ENCODE assay signal across 8 mouse cellular contexts in genomic region chr1:85736355-85737184, GRCm38 (mm10). TPM values are rescaled to one million over a fixed set of nuclear protein-coding genes. Genes with fewer than 3 reads are reported as not detected.
A peak's percentile ranks its signal among the peaks of the same experiment; 100 is the strongest.
DNase-seq lines count a peak whose midpoint lies in the region; ATAC-seq and TF ChIP-seq lines count a peak whose summit lies in the region.

No protein-coding gene starts in this region.

- no peaks in the 10 kb centered on the region for H3K27me3 ChIP-seq in C2C12 (ENCODE audit: control insufficient read depth, insufficient read depth, insufficient read length)
- no peaks in the 10 kb centered on the region for H3K27me3 ChIP-seq in embryonic facial prominence, embryonic 11.5 days (ENCODE audit: control insufficient read depth, insufficient read depth, low read length)
- no peaks in the 10 kb centered on the region for H3K27me3 ChIP-seq in heart, embryonic 10.5 days (ENCODE audit: insufficient read depth, poor library complexity, severe bottlenecking)
- no peaks in the 10 kb centered on the region for H3K27me3 ChIP-seq in kidney, embryonic 14.5 days (ENCODE audit: control insufficient read depth, insufficient read depth, low read length)
- no peaks in the 10 kb centered on the region for H3K27me3 ChIP-seq in liver, embryonic 11.5 days (replicated peaks; ENCODE audit: control insufficient read depth, insufficient read depth, low read length)

- no peaks in the 10 kb centered on the region for H3K9me3 ChIP-seq in embryonic facial prominence, embryonic 11.5 days (replicated peaks; ENCODE audit: control insufficient read depth, low read length)
- no peaks in the 10 kb centered on the region for H3K9me3 ChIP-seq in heart, embryonic 10.5 days
- H3K9me3 ChIP-seq in kidney, embryonic 14.5 days (ENCODE audit: control insufficient read depth, low read length) = no peaks in the 10 kb centered on the region
- H3K9me3 ChIP-seq in liver, embryonic 11.5 days (ENCODE audit: control insufficient read depth, low read length) = no peaks in the 10 kb centered on the region

- peak overlapping the region; percentile 34 for H3K4me2 ChIP-seq in embryonic facial prominence, embryonic 11.5 days (ENCODE audit: low read depth, low read length)
- H3K4me2 ChIP-seq in kidney, embryonic 14.5 days (replicated peaks; ENCODE audit: low read depth, low read length) = peak overlapping the region; percentile 38
- H3K4me2 ChIP-seq in liver, embryonic 11.5 days = peak overlapping the region; percentile 53

- no peaks in the 10 kb centered on the region for H3K36me3 ChIP-seq in C2C12 (ENCODE audit: control insufficient read depth, insufficient read depth)
- no peaks in the 10 kb centered on the region for H3K36me3 ChIP-seq in embryonic facial prominence, embryonic 11.5 days (replicated peaks; ENCODE audit: control insufficient read depth, insufficient read depth, low read depth, low read length)
- no peaks in the 10 kb centered on the region for H3K36me3 ChIP-seq in heart, embryonic 10.5 days
- H3K36me3 ChIP-seq in kidney, embryonic 14.5 days (ENCODE audit: control insufficient read depth, insufficient read depth, low read length) = no peaks in the 10 kb centered on the region
- no peaks in the 10 kb centered on the region for H3K36me3 ChIP-seq in liver, embryonic 11.5 days (ENCODE audit: control insufficient read depth, insufficient read depth, low read length)

- H3K27ac ChIP-seq in embryonic facial prominence, embryonic 11.5 days (replicated peaks; ENCODE audit: low read depth, low read length) = no peak overlapping the region
- H3K27ac ChIP-seq in heart, embryonic 10.5 days = peak overlapping the region; percentile 84
- no peak overlapping the region; the same call in 1 of the 2 replicates for H3K27ac ChIP-seq in kidney, embryonic 14.5 days (ENCODE audit: low read depth, low read length)
- peak overlapping the region; percentile 54 for H3K27ac ChIP-seq in liver, embryonic 11.5 days (ENCODE audit: low read depth, low read length)

- WGBS in embryonic facial prominence, embryonic 11.5 days = 40% methylated on average over 18 of the region's 18 CpGs
- 34% methylated on average over 18 of the region's 18 CpGs for WGBS in heart, embryonic 10.5 days
- 37% methylated on average over 18 of the region's 18 CpGs for WGBS in kidney, embryonic 14.5 days
- WGBS in liver, embryonic 11.5 days = 32% methylated on average over 18 of the region's 18 CpGs

- no peak for ATAC-seq in embryonic facial prominence, embryonic 11.5 days (replicated peaks; ENCODE audit: insufficient number of reproducible peaks, low FRiP score, low TSS enrichment, low read depth)
- ATAC-seq in kidney, embryonic 14.5 days (ENCODE audit: low FRiP score, low TSS enrichment) = peak; percentile 73
- peak; percentile 62 for ATAC-seq in liver, embryonic 11.5 days (replicated peaks; ENCODE audit: low FRiP score)

- no peaks in the 10 kb centered on the region for H3K4me1 ChIP-seq in embryonic facial prominence, embryonic 11.5 days (ENCODE audit: control insufficient read depth, insufficient read depth, low read length)
- peaks cover 7% of the 10 kb centered on the region for H3K4me1 ChIP-seq in heart, embryonic 10.5 days
- H3K4me1 ChIP-seq in kidney, embryonic 14.5 days (ENCODE audit: control insufficient read depth, insufficient read depth, low read length) = 0 out of 2 replicates have a peak, but pooled peaks cover 4% of the 10 kb centered on the region
- no peaks in the 10 kb centered on the region for H3K4me1 ChIP-seq in liver, embryonic 11.5 days (replicated peaks; ENCODE audit: control insufficient read depth, insufficient read depth, low read length)

- H3K9ac ChIP-seq in embryonic facial prominence, embryonic 11.5 days (replicated peaks; ENCODE audit: low read length) = 0 out of 2 replicates have a peak overlapping the region, but pooled peaks have one; percentile 45
- peak overlapping the region; percentile 47; the same call in 1 of the 2 replicates for H3K9ac ChIP-seq in kidney, embryonic 14.5 days (ENCODE audit: low read depth, low read length)
- peak overlapping the region; percentile 47 for H3K9ac ChIP-seq in liver, embryonic 11.5 days (ENCODE audit: low read depth, low read length)

- H3K4me3 ChIP-seq in C2C12 (ENCODE audit: insufficient read depth, poor library complexity, severe bottlenecking) = no peak overlapping the region
- H3K4me3 ChIP-seq in embryonic facial prominence, embryonic 11.5 days (ENCODE audit: low read depth, low read length) = no peak overlapping the region
- peak overlapping the region; percentile 47 for H3K4me3 ChIP-seq in heart, embryonic 10.5 days
- peak overlapping the region; percentile 25 for H3K4me3 ChIP-seq in kidney, embryonic 14.5 days (ENCODE audit: low read length)
- peak overlapping the region; percentile 28 for H3K4me3 ChIP-seq in liver, embryonic 11.5 days (ENCODE audit: low read depth, low read length)

- peak; percentile 86 for DNase-seq in adrenal gland, postnatal 14 days
- peak; percentile 84 for DNase-seq in embryonic facial prominence, embryonic 11.5 days (ENCODE audit: low spot score)
- DNase-seq in heart, embryonic 10.5 days (ENCODE audit: low spot score) = no peak
- DNase-seq in liver, embryonic 11.5 days (ENCODE audit: low spot score) = peak; percentile 61
- DNase-seq in naive thymus-derived CD4-positive, alpha-beta T cell, adult 2 months (ENCODE audit: low read depth) = peak; percentile 94
- peak; percentile 42 for DNase-seq in telencephalon, adult 2 months (ENCODE audit: low read depth, low spot score)

- TF ChIP-seq CTCF in C2C12 (IDR thresholded peaks at IDR 0.05; ENCODE audit: control insufficient read depth, insufficient read depth, insufficient read length) = peak; percentile 40

- no peaks in the 10 kb centered on the region for H3K79me2 ChIP-seq in C2C12 (ENCODE audit: control insufficient read depth, insufficient read depth)

- no peaks in the 10 kb centered on the region for H3K79me3 ChIP-seq in C2C12 (ENCODE audit: low read depth)

- peak overlapping the region; percentile 18 for H3ac ChIP-seq in C2C12 (ENCODE audit: control insufficient read depth, insufficient read length, low read depth)

TF ChIP-seq in C2C12, 6 proteins besides CTCF, POLR2A, EP300 and RAD21:
- TF ChIP-seq FOSL1 (IDR thresholded peaks at IDR 0.05; ENCODE audit: insufficient read depth, low read length, poor library complexity, severe bottlenecking) (no peak), MYOD1 (IDR thresholded peaks at IDR 0.05; ENCODE audit: control insufficient read depth, insufficient read length, low read depth) (no peak), USF1 (IDR thresholded peaks at IDR 0.05; ENCODE audit: low read depth) (no peak), MYOG (IDR thresholded peaks at IDR 0.05; ENCODE audit: control insufficient read depth, extremely low read depth, insufficient read length) (no peak), MAX (IDR thresholded peaks at IDR 0.05) (no peak), CEBPB (IDR thresholded peaks at IDR 0.05; ENCODE audit: low read depth) (no peak)

RNA-seq across cellular contexts. Expression of gene A630001G21Rik, which starts 41.9 kb away (rescaled TPM):
- polyA plus RNA-seq in C2C12 (2012; fragmentation: generic; extraction: Trizol) = 0.08 TPM
- total RNA-seq in adrenal gland, postnatal 14 days (2021) = 0.59 and 3.8 TPM in 2 replicates
- polyA plus RNA-seq in embryonic facial prominence, embryonic 11.5 days (2014; fragmentation: Nextera tagmentation; extraction: Ambion mirVana) = 1.3 and 1.7 TPM in 2 replicates
- polyA plus RNA-seq in heart, embryonic 10.5 days (2016; fragmentation: Nextera tagmentation; extraction: Ambion mirVana) = 1.0 and 1.2 TPM in 2 replicates
- polyA plus RNA-seq in kidney, embryonic 14.5 days (2014; fragmentation: Nextera tagmentation; extraction: Ambion mirVana) = 0.87 and 1.8 TPM in 2 replicates
- 3.2 and 3.5 TPM in 2 replicates for polyA plus RNA-seq in liver, embryonic 11.5 days (2014; fragmentation: Nextera tagmentation; extraction: Ambion mirVana)

RNA-seq across cellular contexts. Expression of gene Cab39, which starts 56.7 kb away (rescaled TPM):
- polyA plus RNA-seq in C2C12 (2012; fragmentation: generic; extraction: Trizol) = 16.6 TPM
- total RNA-seq in adrenal gland, postnatal 14 days (2021) = 115 and 132 TPM in 2 replicates
- polyA plus RNA-seq in embryonic facial prominence, embryonic 11.5 days (2014; fragmentation: Nextera tagmentation; extraction: Ambion mirVana) = 49.1 and 61.5 TPM in 2 replicates
- 24.2 and 31.6 TPM in 2 replicates for polyA plus RNA-seq in heart, embryonic 10.5 days (2016; fragmentation: Nextera tagmentation; extraction: Ambion mirVana)
- polyA plus RNA-seq in kidney, embryonic 14.5 days (2014; fragmentation: Nextera tagmentation; extraction: Ambion mirVana) = 37.9 and 53.0 TPM in 2 replicates
- polyA plus RNA-seq in liver, embryonic 11.5 days (2014; fragmentation: Nextera tagmentation; extraction: Ambion mirVana) = 29.2 and 32.6 TPM in 2 replicates

Comparison
In these comparisons a context has a peak if more than half of its experiments do, and no peak if none do; other contexts are left out.
1. H3K4me3 ChIP-seq: peak in heart, embryonic 10.5 days (single experiment), kidney, embryonic 14.5 days (single experiment) and liver, embryonic 11.5 days (single experiment); none in C2C12 (single experiment) and embryonic facial prominence, embryonic 11.5 days (single experiment).
2. H3K27ac ChIP-seq: peak in heart, embryonic 10.5 days (single experiment) and liver, embryonic 11.5 days (single experiment); none in embryonic facial prominence, embryonic 11.5 days (single experiment) and kidney, embryonic 14.5 days (single experiment).
3. Peak in every context shown above with its lines, with median percentiles within 50 percentile points of each other: H3K4me2 ChIP-seq and H3K9ac ChIP-seq.